In genomic region chr10:110992047-110992431, GRCm38 (mm10) we compare ENCODE assay signal across 8 mouse cellular contexts. TPM values are rescaled to one million over a fixed set of nuclear protein-coding genes. Genes with fewer than 3 reads are reported as not detected.
DNase-seq lines count a peak whose midpoint lies in the region; ATAC-seq and TF ChIP-seq lines count a peak whose summit lies in the region.

No protein-coding gene starts in this region.

- H3K27ac ChIP-seq in heart, adult 2 months, result peak overlapping the region; percentile 60
- H3K27ac ChIP-seq in intestine, embryonic 16.5 days (ENCODE audit: low read length), result no peak overlapping the region

- 9% methylated on average over 9 of the region's 9 CpGs for WGBS in heart, adult 2 months
- 31% methylated on average over 9 of the region's 9 CpGs for WGBS in intestine, embryonic 16.5 days

- H3K4me1 ChIP-seq in heart, adult 2 months (ENCODE audit: control insufficient read depth, insufficient read depth, low read length), result peaks cover 15% of the 10 kb centered on the region
- peaks cover 11% of the 10 kb centered on the region for H3K4me1 ChIP-seq in intestine, embryonic 16.5 days (ENCODE audit: control insufficient read depth, insufficient read depth, low read length)

- intact Hi-C loops in heart, adult 2 months (cut with DNase I), result loop anchor here (1.0 to 2.0 kb wide), 2 partner anchors 19 to 174 kb away; partner anchors contain the start of gene Zdhhc17

- no peak overlapping the region for H3K4me3 ChIP-seq in heart, adult 2 months
- no peak overlapping the region for H3K4me3 ChIP-seq in intestine, embryonic 16.5 days (ENCODE audit: low read length)

- H3K27me3 ChIP-seq in heart, adult 2 months (ENCODE audit: control insufficient read depth, insufficient read depth, low read length), result no peaks in the 10 kb centered on the region
- no peaks in the 10 kb centered on the region for H3K27me3 ChIP-seq in intestine, embryonic 16.5 days (replicated peaks; ENCODE audit: control insufficient read depth, insufficient read depth, low read length)

- TF ChIP-seq POLR2A in heart, adult 2 months (IDR thresholded peaks at IDR 0.05; ENCODE audit: insufficient read depth, low read depth, low read length), result no peak

- no peak for TF ChIP-seq CTCF in heart, adult 2 months (IDR thresholded peaks at IDR 0.05)

- DNase-seq in heart, adult 2 months, result peak in 1 of 2 experiments; percentile 24
- no peak for DNase-seq in heart, adult 8-10 months (ENCODE audit: low spot score)
- peak; percentile 75 for DNase-seq in brain, adult 2 months (ENCODE audit: low read depth, low spot score)
- DNase-seq in thymus, postnatal 0 days (ENCODE audit: low spot score), result no peak
- no peak for DNase-seq in layer of hippocampus, adult 9-10 months (ENCODE audit: low spot score)
- DNase-seq in gastrocnemius, adult 8-10 months (ENCODE audit: low spot score in 2 of 2), result no peak

- peak; percentile 89 for ATAC-seq in intestine, embryonic 16.5 days
- ATAC-seq in megakaryocyte, adult 5-6 weeks (ENCODE audit: poor library complexity, severe bottlenecking), result peak; percentile 43

- H3K4me2 ChIP-seq in intestine, embryonic 16.5 days (ENCODE audit: low read depth, low read length), result 0 out of 2 replicates have a peak overlapping the region, but pooled peaks have one; percentile 9

- TF ChIP-seq EP300 in heart, adult 2 months (IDR thresholded peaks at IDR 0.05; ENCODE audit: insufficient read depth, low read depth, low read length), result no peak

- peaks cover 9% of the 10 kb centered on the region for H3K79me2 ChIP-seq in heart, adult 2 months (replicated peaks; ENCODE audit: control insufficient read depth, insufficient read depth, low read length)

- no peaks in the 10 kb centered on the region for H3K9me3 ChIP-seq in intestine, embryonic 16.5 days (ENCODE audit: control insufficient read depth, low read length)

- H3K9ac ChIP-seq in heart, adult 2 months (ENCODE audit: low read depth, low read length), result no peak overlapping the region
- no peak overlapping the region for H3K9ac ChIP-seq in intestine, embryonic 16.5 days (ENCODE audit: low read depth, low read length)

- peaks cover 5% of the 10 kb centered on the region for H3K36me3 ChIP-seq in heart, adult 2 months (ENCODE audit: control insufficient read depth, insufficient read depth, low read length)
- H3K36me3 ChIP-seq in intestine, embryonic 16.5 days (ENCODE audit: control insufficient read depth, insufficient read depth, low read length), result no peaks in the 10 kb centered on the region

RNA-seq across cellular contexts. Expression of gene Zdhhc17, which starts 17.9 kb away (rescaled TPM):
- 10 to 100 TPM; 20.5 to 27.6 TPM for total RNA-seq in heart, adult 2 months (2021)
- 19.0 and 32.2 TPM in 2 replicates for polyA plus RNA-seq in heart, adult 2 months (2012; rRNA removed)
- 10 to 100 TPM; 20.8 to 27.2 (median 23.2) TPM for total RNA-seq in heart, adult 8-10 months (2022)
- polyA plus RNA-seq in intestine, embryonic 16.5 days (2015; fragmentation: Nextera tagmentation; extraction: Ambion mirVana), result 12.8 and 14.8 TPM in 2 replicates
- 9.5 and 10.0 TPM in 2 replicates for total RNA-seq in megakaryocyte, adult 5-6 weeks (2015)
- 9.7 and 14.6 TPM in 2 replicates for total RNA-seq in megakaryocyte, adult 5-6 weeks (2017)
- 17.3 and 21.2 TPM in 2 replicates for polyA plus RNA-seq in thymus, postnatal 0 days (2015; fragmentation: Nextera tagmentation; extraction: Ambion mirVana)
- 10 to 100 TPM; 18.6 to 23.3 (median 21.5) TPM for total RNA-seq in gastrocnemius, adult 8-10 months (2022)
